Mouse (Mus musculus) spleen, adult 18-20 months (tissue): ENCODE measurements around the gene Spink8.
A peak's percentile ranks its signal among the peaks of the same experiment; 100 is the strongest.

Experiments used
- DNase-seq, 2 experiments: peaks; one replicate each; pipeline ENCODE4 v3.0.0; 2022; ENCODE audit warnings: mixed read lengths in 2 of 2

Gene Spink8

DNA sequence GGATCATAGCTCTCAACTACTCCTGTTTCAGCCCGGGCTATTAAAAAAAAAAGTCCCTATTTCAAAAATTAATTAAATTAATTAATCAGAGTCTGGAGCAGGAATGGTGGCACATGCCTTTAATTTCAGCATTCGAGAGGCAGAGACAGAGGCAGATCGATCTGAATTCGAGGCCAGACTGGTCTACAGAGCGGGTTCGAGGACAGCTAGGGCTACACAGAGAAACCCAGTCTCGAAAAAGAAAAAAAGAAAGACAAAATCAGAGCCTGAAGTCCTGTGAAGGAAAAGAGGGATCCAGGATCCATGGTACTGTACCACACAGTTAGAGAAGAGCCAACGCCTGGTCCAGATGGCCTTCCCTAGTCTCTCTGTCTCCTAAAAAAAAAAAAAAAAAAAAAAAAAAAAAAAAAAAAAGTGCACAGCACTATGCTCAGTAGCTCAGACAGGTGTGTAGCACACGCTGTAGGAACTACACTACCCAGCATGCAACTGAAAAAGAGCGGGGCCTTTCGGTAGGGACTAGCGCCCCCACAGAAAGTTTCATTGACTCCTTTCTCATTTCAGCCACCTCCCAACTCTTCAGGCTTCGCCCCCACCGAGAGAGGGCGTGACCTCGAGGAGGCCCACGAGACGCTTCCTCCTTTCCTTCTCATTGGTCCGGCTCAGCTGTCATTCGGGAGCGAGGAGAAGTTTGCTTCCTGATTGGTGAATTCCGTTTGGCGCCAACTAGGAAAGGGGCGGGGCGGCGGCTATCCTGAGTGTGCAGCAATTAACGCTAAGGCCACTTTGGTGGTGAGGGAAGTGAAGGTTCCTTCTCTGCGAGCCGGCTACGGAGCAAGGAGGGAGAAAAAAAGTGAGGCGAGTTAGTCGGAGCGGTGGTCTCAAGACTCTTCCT lies 63.0 kb downstream of the Spink8 start, which contains the start of gene Cdc25a:
Gene Cdc25a, plus strand, starts transcription at position 783 of the 895 bp plus-strand sequence.
- peak; percentile 93 to 94 for DNase-seq

DNA sequence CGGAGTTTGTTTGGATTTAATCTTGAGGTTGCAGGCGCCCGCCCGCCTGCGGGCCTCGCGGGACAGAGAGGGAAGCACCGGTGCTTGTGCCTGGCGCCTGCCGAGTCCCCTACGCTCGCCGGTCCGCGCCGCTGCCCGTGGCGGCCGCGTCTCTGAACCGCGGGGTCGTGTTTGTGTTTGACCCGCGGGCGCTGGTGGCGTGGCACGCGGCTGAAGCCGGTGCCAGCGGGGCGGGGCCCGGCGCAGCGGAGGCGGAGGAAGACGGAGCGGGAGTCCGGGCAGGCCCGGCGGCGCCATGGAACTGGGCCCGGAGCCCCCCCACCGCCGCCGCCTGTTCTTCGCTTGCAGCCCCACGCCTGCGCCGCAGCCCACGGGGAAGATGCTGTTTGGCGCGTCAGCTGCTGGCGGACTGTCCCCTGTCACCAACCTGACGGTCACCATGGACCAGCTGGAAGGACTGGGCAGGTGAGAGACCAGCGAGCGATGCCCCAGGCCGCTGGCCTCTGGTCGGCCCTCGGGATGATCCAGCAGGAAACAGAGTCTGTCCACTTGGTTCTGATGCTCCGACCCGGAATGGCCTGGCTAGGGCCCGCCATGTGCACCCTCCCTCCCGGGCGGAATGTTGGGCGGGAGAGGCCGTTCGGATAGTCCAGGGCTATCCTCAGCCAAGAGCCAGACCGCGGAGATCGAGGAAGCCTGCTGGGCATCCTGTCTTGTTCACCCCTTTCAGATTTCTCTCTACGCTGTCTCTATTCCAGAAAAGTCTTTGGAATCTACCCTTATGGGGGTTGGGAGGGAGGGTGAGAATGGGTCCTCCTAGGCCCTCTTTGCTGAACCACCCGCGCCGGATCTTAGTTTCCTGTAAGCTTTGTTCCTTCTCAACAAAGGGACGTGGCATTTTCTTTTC lies 63.9 kb downstream of the Spink8 start:
- DNase-seq, result peak in 1 of 2 experiments; percentile 58
